Mouse (Mus musculus) stomach, postnatal 0 days (tissue): ENCODE measurements around the gene Prkcb.

ENCODE experiments used
- CTCF ChIP-seq: IDR thresholded peaks from 2 replicates; pipeline ENCODE4 v1.5.1; 2016; ENCODE audit warnings: antibody characterized with exemption, low read depth, mild to moderate bottlenecking, moderate library complexity
- EP300 ChIP-seq: optimal IDR thresholded peaks from 2 replicates; pipeline ENCODE3; 2016; ENCODE audit warnings: antibody characterized with exemption

- TF ChIP-seq CTCF, result no peak
- TF ChIP-seq EP300, result no peak
Observed at GRCm38 (mm10) chr7:122497516-122497915, 209.0 kb downstream of the Prkcb start.
